Mouse (Mus musculus): ENCODE data around the gene Clasp2.
"Not testable (repeated sequence)": the region's sequence is repeated elsewhere in the genome, so short reads cannot be mapped to it uniquely, and the experiment has no call there.

Gene Clasp2

GRCm38 (mm10) chr9:113755888-113756719 lies 14.8 kb downstream of the Clasp2 start:
- in situ Hi-C loops (cut with MboI, MseI): no loop called here

- in situ Hi-C loops (cut with MboI, MseI): no loop called here
These were observed 17.2 kb downstream of the Clasp2 start for GRCm38 (mm10) chr9:113758472-113758871.

GRCm38 (mm10) chr9:113759684-113760083 lies 18.4 kb downstream of the Clasp2 start:
- in situ Hi-C loops (cut with MboI, MseI): no loop called here

- in situ Hi-C loops (cut with MboI, MseI): no loop called here
These were observed 21.1 kb downstream of the Clasp2 start for GRCm38 (mm10) chr9:113762389-113762788.

- in situ Hi-C loops (cut with MboI, MseI): no loop called here
These were observed 21.9 kb downstream of the Clasp2 start for GRCm38 (mm10) chr9:113763123-113763522.

- in situ Hi-C loops (cut with MboI, MseI): no loop called here
These were observed 29.4 kb downstream of the Clasp2 start for GRCm38 (mm10) chr9:113770640-113771039.

- in situ Hi-C loops (cut with MboI, MseI): no loop called here
These were observed 39.6 kb downstream of the Clasp2 start for GRCm38 (mm10) chr9:113780863-113781262.

- in situ Hi-C loops (cut with MboI, MseI): no loop called here
These were observed 41.2 kb downstream of the Clasp2 start for GRCm38 (mm10) chr9:113782362-113783005.

GRCm38 (mm10) chr9:113783674-113784073 lies 42.4 kb downstream of the Clasp2 start:
- in situ Hi-C loops (cut with MboI, MseI): no loop called here

GRCm38 (mm10) chr9:113789283-113789682 lies 48.0 kb downstream of the Clasp2 start:
- in situ Hi-C loops (cut with MboI, MseI): not testable (repeated sequence)

- in situ Hi-C loops (cut with MboI, MseI): no loop called here
These were observed 51.6 kb downstream of the Clasp2 start for GRCm38 (mm10) chr9:113792651-113793512.

GRCm38 (mm10) chr9:113793513-113793905 lies 52.2 kb downstream of the Clasp2 start:
- in situ Hi-C loops (cut with MboI, MseI): no loop called here

GRCm38 (mm10) chr9:113793966-113794365 lies 52.7 kb downstream of the Clasp2 start:
- in situ Hi-C loops (cut with MboI, MseI): no loop called here

GRCm38 (mm10) chr9:113797206-113797605 lies 55.9 kb downstream of the Clasp2 start:
- in situ Hi-C loops (cut with MboI, MseI): no loop called here

- in situ Hi-C loops (cut with MboI, MseI): no loop called here
These were observed 59.4 kb downstream of the Clasp2 start for GRCm38 (mm10) chr9:113800671-113801070.

- in situ Hi-C loops (cut with MboI, MseI): no loop called here
These were observed 61.5 kb downstream of the Clasp2 start for GRCm38 (mm10) chr9:113802734-113803133.

- in situ Hi-C loops (cut with MboI, MseI): no loop called here
These were observed 62.5 kb downstream of the Clasp2 start for GRCm38 (mm10) chr9:113803751-113804150.

GRCm38 (mm10) chr9:113805359-113805758 lies 64.1 kb downstream of the Clasp2 start:
- in situ Hi-C loops (cut with MboI, MseI): no loop called here

- in situ Hi-C loops (cut with MboI, MseI): no loop called here
These were observed 70.1 kb downstream of the Clasp2 start for GRCm38 (mm10) chr9:113811327-113811726.

- in situ Hi-C loops (cut with MboI, MseI): no loop called here
These were observed 70.8 kb downstream of the Clasp2 start for GRCm38 (mm10) chr9:113811957-113812670.

- in situ Hi-C loops (cut with MboI, MseI): no loop called here
These were observed 71.4 kb downstream of the Clasp2 start for GRCm38 (mm10) chr9:113812671-113813001.

GRCm38 (mm10) chr9:113813086-113813485 lies 71.8 kb downstream of the Clasp2 start:
- in situ Hi-C loops (cut with MboI, MseI): no loop called here
